Mouse (Mus musculus): ENCODE results near the gene Ttc38.

Ttc38 gene

DNA sequence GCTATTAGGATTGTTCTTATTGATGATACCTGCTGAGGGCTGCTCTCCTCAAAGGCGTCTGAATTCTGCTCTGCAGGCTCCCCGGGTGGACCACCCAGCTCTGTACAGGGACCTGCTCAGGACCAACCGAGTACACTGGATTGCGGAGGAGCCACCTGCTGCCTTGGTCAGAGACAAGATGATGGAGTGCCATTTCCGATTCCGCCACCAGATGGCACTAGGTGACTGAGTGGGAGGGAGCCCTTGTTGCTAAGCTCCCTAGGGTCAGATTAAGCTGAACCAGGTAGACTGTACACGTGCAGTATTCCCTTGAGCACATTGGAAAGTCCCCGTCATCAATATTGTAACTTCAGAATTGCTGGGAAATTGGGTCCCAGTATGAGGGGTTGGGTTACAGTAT is 64.2 kb downstream of the Ttc38 start:
- DNase-seq (ENCODE audit: low spot score), result peak; percentile 39

DNA sequence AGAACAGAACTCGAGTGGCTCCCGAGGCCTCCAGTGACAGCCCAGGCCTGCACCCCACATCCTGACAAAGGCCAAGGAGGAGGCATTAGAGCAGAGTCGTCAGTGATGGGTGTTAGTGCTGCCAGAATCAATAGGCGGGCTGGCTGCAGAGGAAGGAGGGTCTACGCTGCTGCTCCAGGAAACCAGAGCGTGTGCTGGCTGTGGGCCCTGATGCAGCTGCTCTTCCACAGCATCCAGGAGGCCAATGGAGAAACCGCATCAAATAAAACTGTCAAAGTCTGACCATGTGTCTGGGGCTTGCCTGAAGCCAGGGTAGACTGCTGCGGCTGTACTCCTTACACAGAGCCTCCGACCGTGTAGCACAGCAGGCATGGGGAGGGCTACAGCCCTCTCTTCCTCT is 65.0 kb downstream of the Ttc38 start:
- DNase-seq (ENCODE audit: low spot score), result no peak

DNA sequence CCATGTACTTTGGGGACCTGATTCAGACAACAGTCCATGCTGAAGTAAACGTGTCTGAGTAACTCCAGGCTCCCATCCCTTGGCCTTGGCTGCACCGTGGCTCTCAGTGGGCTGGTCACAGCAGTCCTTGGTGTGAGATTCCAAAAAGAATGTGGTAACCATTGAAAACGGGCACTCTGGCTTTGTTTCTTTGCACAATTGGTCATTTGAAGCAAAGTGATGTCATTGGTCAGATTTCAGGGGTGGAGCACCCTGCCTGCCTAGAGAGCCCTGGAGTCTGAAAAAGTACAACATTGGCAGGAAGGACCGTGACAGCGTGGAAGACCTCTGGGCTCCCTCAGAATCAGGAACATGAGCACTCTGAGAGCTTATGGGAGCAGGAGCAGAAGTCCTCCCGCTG is 67.3 kb downstream of the Ttc38 start:
- no peak for DNase-seq (ENCODE audit: low spot score)

DNA sequence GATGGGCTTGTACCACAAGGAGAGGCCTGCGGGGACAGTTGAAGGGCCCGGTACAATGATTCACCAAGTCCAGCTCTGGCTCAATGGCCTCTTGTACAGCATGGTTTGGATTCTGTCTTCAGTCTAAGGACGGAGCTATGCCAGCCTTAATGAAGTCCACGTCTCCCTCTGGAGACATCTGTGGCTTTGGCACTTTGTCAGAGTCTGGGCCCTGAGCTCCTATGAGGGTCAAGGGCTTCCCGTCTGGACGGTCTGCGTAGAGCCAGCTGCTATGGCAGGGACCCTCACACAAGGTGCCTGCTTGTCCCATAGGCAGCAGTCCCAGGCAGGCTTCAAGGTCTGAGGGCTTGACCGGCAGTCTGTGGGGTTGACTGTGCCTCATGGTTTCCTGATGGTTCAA is 68.2 kb downstream of the Ttc38 start:
- DNase-seq (ENCODE audit: low spot score), result no peak

DNA sequence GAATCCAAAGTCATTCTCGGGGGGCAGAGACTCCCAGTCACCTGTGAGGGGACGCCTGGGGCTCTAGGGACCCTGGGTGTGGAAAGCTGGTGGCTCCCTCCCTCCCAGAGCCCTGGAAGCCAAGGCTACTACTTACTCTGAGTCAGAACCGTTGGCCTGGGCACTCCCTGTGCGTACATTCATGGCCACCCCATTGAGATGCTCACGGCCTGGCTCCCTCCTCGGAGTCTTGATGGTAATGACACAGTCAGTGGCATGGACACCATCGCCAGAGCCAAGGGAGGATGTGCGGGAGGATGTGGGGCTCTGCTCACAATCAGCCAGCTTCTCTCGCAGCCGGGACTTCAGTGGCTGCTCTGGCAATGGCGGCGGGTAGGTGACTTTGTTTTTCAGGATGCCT is 68.7 kb downstream of the Ttc38 start:
- no peak for DNase-seq (ENCODE audit: low spot score)

DNA sequence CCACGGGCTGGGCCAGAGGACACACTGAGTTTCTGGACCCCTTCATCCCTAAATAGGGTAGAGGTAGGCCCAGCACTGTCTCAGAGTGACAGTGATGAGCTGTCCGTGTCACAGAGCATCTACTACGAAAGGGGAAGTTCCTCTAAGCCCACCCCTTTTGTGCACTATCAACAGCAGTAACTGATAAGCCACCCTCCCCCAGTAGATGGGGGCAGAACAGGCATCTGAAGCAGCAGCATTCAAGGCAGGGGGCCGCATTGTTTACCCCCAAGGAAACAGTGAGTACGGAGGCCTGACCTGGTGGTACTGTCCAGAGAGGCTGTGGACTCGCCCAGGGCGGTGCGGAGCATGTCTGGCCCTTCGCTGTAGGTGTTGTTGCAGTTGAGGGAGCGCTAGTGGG is 70.4 kb downstream of the Ttc38 start:
- DNase-seq (ENCODE audit: low spot score), result no peak

DNA sequence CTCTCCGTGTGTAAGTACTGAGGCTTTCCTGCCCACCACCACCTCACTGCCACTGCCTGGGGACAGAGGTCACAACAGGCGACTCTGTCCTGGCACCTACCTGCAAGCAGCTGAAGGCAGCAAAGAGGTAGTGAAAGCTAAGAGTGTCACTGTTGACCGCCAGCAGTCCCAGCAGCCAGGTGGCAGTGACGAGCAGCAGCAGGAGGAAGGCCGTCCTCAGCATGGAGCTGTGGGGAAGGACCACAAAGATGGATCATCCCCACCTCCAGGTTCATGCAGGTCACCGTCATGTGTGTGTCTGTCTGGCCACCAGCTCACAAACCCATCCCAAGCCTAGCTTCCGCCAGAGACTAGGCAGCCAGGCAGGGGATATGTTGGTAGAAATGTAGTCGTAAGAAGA is 71.7 kb downstream of the Ttc38 start:
- DNase-seq (ENCODE audit: low spot score), result no peak
